Mouse (Mus musculus) c-Kit-positive CD71-positive TER-119-positive erythroid progenitor cells, embryonic 14.5 days (primary cell): ENCODE results near the gene Mroh2a.
A peak's percentile ranks its signal among the peaks of the same experiment; 100 is the strongest.

Experiments used
- DNase-seq: peaks from one replicate; pipeline ENCODE4 v3.0.0-alpha.2; 2013; ENCODE audit warnings: low spot score

Mroh2a gene

DNA sequence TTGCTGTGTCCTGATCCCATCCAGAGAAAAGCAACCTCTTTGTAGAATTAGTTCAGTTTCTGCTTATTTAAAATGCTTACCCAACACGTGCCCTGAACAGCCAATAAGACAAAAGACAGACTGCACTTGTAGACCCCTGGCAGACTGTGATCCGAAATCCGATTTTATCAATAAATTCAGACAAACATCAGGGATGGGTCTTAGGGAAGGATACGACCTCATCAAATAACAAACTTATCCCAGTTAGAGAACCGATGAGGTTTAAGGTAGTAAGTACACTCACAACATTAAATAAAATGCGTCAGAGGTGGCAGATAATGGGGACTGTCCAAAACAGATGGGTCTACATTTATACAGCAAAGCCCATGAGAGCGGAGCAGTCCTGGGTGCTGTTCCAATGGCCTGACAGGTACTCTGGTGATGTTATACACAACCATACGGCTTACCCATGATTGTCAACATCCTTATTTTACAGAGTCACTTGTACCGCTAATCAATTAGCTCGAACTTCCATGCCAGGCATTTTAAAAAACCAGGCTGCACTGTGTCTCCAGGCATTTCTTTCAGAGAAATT, 49.8 kb downstream of the Mroh2a start:
- DNase-seq: no peak

DNA sequence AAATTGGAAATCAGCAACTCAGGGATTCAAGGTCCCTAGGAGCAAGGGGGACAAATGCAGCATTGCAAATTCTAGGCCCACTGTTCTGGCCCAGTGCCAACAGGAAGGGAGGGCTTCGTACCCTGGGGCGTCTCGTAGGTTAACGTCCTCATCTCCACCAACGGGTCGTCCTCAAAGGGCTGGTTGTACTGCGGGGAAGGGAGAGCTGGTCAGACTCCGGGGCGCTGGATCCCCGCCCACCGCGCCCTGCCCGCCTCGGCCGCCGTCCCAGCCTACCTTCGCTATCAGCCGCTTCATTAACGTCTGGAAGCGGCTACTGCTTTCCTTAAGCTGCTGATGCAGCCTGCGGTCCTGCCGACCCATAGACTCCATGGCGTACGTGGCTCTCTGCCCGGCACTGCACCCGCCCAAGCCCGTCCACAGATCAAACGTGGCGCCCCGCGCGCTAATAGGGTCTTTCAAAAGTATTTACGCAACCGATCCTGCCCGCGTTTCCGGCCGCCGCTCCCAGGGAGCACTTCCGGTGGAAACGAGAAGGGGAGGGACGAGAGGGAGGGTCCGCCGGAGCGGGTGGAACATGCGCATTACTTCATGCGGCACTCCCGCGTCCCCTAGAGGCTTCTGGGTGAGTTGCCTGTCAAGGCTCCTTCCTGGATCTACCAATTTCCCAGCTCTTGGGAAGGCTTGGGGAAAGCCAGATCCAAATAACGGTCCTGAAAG, 50.5 kb downstream of the Mroh2a start, which contains the start of the genes Hjurp and Trpm8:
Hjurp (minus strand) TSS at position 536 of the 720 bp plus-strand sequence.
Trpm8 (plus strand) TSS at position 564 of the 720 bp plus-strand sequence.
- DNase-seq: peak; percentile 100

DNA sequence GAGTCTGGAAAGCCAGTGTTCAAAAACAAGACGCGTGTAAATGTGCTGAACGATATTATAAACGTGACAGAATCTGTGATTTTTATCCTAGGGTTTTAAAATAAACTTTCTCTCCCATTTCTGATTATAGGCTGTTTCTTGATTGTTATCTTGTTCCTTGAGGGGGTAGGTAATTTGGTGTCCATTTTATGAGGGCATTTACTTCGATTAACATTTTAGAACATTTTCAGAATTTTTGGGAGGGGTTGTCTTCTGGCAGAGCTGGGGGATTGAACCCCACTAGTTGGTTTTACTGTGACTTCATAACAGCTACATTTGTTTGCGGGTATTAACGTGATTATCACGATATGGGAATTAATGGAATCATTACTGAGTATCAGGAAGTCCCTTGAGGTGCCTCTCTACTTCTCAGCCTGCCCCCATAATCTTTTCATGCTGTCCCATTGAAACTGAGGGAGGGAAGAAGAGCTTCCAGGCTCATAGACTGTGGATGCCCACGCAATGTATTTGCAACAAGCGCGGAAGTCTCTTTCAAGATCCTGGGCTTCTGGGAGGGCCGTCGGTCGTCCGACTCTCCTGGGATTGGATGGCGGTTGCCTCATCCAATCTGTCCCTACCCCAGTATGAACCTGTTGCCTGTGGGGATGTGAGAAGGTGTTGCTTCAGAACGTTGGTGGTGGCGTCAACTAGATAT, 51.2 kb downstream of the Mroh2a start:
- DNase-seq: no peak

DNA sequence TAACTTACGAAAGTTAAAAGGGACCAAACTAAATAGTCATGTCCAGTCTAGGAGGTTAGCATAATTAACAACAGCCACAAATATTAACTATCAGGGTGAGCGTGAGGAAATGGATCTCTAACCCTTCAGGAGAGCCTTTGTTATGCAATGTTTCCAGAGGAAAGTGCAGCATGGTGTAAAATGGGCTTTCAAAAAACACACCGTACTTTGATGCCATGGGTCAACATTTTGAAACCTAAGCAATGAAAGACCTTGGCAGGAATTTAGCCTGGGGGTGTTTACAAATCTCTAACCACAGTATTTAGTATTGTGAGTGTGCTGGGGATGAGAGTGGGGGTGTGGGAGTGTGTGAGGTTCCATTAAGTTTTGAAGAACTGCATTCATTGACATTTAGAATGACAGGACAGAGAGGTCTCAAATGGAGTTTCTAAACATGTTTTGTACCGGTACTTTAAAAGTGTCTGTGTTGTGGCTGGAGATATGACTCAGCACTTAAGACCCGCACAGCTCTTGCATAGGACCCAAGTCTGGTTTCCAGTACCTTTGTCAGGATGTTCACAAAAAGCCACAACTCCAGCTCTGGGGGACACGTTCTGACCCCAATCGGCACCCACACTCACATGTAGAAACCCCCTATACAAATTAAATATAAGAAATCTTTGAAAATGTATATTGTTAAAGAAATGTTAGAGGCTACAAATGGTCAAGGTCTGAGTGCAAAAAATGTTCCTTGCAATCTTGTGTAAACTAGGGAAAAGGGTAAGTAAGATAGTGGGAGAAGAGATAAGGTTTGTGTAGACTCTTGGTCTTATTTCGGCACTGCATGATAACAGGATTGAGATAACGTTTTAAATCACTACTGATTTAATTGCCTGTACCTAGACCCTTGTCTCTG, 52.6 kb downstream of the Mroh2a start:
- no peak for DNase-seq

DNA sequence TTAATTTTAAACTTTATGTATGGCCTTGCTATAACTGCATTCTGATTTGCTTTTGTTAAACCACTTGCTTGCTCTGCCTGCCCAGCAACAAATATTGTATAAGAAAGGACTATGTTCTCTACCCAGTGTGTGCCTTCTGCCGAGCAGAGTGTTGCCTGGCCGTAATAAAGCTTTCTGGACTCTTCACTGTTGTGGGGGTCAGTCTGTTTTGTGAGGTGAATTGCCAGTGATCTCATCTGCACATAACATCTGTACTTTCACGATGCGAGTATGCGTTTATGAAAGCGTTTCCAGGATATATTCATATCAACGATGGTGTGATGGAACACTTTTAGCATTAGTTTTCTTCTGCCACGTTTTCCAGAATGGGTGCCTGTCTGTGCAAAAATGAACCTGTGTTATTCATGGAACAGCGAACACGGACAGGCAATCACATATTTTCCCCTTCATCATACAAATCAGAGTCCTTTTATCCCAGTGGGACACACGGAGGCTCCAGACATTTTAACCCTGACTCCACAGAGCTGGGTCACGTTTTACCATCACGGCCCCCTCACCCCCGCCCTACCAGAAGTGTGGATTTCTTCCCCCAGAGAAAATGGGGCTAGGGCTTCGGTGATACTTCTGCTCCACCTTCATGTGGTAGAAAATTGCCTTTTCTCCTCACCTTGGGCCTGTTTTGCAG, 53.4 kb downstream of the Mroh2a start:
- DNase-seq: no peak

DNA sequence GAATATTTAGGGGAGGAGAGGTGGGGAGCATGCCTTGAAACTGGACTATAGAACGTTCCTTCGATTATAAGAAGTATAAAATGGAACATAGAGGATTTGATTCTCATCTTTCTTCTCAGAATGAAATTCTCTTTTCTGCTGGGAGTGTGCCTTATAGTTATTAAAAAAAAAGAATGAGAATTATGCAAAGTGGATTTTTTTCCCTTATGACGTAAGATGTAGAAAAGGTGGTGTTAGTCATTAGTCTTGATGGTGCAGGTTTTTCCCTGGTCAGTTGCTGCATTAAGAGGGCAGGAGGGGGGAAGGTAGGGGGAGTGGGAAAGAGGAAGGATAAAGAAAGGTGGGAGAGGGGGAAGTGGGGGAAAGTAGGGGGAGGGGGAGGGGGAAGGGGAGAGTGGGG, 55.5 kb downstream of the Mroh2a start:
- DNase-seq: no peak

DNA sequence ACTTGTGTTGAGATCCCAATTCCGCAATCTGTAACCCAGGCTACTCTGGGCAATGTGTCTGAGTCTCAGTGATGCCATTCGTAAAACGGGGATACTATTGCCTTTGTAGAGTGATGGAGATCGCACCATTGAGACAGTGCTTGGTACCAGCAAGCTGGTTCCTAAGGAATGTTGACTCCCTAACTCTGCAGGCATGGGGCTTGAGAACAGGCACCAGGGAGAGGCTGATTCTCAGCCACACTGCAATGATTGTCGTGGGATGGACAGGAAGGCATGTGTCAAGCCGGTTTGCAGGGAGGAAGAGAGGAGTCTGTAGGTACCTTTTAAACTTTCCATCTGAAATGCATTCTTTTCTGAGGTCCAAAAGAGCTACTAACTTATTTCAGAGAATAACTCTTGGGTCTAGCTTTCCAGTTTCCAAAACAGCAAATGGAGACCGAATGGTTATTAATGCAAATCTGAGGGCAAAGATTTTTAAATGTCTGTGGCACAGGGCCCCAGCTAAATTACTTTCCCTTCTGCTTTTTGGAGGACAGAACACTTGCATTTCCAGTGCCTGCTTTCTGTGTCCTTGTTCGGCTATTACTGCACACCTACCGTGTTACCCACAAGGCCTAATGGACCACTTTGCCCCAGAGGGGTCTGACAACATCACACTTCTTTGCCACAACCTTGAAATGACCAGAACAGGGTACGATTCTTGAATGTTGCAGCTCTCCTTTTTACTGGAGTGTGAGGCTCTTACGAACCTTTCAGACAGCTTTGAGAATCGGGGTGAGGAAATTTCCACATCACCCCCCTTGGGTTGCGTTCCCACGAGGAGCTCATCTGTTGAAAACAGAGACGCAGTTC, 56.8 kb downstream of the Mroh2a start:
- no peak for DNase-seq

DNA sequence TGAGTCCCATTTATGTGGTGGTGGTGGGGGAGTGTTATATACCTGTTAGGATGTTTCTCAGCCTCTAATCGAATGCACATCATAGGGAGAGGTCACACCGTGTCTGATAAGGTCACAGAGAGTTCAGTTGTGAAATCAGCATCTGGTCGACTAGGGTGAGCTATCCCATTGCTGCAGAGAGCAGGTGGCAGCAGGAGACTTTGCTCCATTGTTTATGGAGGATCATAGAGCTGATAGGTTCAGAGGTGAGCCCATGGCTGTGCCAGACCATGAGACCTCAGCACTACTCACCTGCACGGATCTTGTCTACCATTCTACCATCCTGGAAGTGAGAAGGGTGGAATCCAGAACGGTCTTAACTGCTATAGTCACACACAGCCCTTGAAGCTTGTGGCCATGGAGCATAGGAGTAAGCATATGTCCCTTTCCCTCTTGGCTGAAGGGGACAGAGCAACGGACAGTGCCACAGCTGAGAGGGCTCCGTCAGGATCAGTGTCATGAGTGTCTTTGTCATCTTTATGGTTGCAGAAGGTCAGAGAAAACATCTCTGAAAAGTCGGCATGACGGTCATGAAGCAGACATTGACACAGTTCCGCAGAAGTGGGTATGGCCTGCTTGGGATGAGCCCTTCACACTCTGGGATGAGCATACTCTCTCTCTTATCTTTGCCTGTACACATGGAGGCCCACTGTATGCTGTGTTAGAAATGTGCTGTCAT, 57.6 kb downstream of the Mroh2a start:
- no peak for DNase-seq

DNA sequence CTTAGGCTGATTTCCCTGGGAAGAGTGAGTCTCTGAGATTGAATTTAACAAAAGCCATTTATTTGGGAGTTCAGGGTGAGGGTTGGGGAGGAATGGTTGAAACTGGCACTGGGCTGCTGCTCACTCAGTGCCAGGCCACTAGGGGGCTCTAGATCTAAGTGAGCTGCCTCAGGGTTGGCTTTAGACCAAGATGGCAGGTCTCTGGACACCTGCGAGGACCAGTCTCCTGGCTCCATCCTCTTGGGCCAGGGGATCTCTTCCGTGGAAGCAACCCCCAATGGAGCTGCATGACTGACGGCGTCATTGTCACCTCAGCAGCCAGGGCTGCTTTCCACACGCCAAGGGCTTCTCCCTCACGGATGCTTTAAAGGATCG, 58.1 kb downstream of the Mroh2a start:
- no peak for DNase-seq

DNA sequence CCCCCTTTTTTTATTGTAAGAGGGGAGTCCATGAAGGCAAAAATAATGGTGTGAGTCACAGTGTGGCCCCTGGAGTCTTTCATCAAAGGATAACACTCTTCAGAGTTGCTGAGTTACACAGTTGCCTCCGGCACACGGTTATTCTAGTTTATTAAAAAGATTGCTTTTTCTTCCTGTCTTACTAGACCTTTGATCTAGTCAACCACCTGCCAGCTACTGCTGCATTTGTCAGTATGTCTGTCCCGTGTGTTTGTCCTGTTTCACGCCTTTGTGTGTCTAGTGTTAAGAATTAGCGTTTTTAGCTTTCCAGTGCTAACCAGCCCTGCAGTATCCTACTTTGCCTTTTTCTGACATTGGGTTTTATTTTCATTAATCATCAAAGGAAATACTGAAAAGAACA, 58.9 kb downstream of the Mroh2a start:
- DNase-seq: no peak

DNA sequence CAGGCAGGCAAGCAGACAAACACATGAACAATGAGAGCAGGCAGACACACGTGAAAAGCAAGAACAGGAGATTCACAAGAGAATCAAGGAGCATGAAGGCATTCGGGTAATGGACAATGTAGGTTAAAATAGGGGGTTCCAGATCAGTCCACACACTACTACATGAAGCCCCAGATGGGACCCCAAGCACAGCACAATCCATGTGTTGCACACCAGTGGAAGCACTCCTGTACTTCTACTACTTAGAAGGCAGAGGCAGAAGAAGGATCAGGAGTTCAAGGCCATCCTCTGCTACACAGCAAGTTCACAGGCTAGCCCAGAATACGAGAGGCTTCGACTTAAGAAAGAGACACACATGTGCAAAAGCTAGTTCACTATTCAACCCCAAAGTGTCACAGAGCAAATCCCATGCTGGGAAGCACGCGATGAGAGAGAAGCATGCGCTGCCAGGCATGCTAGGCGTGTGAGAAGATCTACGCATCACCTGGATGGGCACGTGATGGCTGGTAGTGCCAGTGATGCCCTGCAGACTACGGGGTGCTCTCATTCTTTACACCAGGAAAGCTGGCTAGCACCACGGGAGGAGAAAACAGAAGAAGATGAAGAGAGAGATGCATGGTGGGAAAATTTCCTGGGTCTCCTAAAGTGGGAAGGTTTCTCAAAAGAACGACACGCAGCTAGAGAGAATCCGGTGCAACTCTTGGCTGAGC, 59.5 kb downstream of the Mroh2a start:
- DNase-seq: no peak

DNA sequence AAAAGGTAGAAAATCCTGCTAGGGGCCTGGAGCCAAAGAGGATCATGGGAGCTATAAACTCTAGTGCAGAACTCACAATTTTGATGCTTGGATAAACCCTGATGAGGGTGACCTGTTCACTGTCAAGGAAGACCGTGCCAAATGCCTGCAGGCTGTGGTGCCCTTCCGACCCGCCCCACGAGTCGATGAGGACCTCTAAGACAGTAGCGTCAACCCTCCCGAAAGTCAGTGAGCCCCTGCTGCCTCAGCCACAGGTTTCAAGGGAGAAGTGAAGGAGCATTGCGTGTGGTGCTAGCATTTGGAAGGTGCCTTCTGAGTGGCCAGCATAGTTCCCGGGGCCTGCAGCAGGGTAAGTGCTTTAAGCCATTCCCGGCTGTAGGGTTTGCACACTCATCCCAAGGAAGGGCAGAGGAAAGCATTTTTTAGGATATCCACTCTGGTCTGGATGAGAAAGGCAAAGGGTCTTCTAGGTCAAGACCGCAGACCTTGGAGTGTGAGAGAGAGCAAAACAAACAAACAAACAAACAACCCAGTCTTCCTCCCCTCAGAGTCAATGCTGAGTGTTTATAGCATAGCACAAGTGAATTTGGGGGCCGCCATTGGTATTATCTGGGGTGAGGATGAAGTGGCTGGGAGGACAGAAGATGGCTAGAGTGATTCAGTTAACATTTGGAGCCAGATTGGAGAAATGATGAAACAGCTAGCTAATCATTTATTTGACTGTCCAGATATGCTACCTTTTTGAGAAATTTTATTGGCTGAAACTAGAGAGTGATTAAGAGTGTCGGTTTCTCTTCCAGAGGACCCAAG, 60.3 kb downstream of the Mroh2a start:
- DNase-seq: no peak

DNA sequence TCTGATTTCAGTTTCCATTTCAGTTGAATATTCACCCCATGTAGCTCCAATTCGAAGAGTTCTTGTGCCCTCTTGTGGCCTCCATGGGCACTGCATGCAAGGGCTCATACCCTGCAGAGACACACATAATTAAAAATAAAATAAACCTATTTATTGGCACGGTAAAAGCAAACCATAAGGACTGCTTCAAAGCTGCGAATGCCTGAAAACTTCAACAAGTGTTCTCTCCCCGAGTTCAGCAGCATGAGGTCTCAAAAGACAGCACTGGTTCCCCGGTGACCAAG, 60.9 kb downstream of the Mroh2a start:
- peak; percentile 61 for DNase-seq

DNA sequence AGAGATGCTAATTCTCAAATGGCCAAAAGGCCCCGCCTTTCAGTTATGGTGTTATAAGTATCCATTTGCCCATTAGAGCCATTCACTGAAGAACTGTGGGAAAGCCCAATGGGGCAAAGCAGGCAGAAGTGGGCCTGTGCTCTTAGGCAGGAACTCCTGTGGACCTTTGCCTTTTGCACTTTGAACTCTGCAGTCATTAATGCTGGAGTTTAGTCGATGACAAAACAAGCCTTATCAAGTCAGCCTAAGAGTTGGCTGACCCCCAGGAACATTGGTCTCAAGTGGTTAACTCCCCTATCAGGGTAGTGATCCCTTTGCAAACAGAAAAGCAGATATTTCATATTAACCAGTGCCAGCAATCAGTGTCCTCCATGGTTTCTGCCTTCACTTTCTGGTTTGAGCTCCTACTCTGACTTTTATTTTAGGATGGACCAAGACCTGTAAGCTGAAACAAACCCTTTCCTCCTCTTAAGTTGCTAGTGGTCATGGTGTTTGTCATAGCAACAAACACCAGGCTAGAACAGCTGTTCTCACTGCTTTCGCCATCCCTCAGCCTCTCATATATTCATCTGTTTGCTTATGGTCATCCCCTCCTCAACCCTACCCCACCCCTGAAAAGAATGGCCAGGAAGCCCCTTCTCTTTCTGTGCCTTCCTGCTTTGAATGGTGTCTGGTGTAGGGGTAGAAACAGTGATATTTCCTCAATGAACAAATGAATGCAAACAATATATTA, 61.4 kb downstream of the Mroh2a start:
- DNase-seq: no peak

DNA sequence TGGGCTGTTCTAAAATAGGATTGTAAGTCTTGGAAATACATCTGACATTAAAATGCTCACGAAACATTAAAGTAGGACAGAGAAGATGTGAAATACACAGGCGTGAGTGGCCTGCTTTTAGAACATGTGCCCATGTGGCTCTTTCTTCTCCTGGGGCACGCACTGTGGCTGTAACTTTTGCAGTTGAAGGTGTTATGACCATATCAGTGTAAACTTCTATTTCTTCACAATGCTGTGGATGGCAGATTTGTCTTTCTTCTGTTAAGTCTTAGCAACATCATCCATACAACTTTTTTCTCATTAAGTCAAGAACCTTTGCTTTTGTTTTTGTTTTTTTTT, 62.0 kb downstream of the Mroh2a start:
- DNase-seq: no peak

DNA sequence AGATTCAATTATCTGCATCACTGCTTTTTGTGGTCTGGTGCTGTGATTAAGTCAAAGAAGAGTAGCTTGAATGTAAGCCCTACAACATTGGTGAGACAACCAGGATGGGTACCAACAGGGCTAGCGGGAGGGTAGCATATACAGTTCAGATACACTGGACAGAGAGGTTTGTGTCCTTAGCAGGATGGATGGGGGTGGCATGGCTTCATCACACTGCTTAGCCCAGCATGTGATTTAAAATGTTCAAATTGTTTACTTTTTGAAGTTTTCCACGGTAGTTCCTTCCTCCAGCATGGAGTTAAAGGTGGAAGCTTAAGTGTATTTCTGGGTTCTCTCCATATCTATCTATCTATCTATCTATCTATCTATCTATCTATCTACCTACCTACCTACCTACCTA, 62.4 kb downstream of the Mroh2a start:
- no peak for DNase-seq

DNA sequence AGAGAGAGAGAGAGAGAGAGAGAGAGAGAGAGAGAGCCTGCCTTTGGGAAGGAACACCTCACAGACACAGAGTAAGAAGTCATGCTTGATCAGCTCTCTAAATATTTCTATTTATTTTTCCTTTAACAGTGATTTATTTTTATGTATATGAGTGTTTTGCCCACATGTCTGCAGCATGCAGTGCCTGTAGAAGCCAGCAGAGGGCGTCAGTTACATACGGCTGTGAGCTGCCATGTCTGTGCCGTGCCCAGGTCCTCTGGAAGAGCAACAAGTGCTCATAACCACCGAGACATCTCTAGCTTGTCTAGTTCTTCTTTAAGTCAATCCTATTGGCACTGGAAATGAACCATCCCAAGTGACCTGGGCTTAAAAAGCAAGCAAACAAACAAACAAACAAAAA, 63.1 kb downstream of the Mroh2a start:
- DNase-seq: no peak

DNA sequence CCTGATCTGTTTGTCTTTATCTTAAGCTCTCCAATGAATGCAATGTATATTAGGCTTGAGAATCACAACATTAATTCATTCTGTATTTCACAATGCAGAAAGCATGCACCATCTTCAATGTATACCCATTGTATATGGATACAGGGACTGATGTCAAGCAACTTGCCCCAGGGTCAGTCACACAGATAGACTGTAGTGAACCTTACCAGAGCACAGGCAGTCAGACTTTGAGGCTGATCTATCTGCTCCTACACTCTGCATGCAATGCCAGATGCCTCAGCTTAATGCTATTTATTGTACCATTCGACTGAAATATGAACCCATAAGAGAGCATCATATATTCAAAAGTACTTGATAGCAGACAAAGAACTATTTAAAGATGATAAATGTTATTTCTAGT, 63.7 kb downstream of the Mroh2a start:
- no peak for DNase-seq
